Mouse (Mus musculus) CH12.LX (cell line): Measurements from ENCODE around the gene Taz.

Experiments used
- CTCF ChIP-seq, 2 experiments: IDR thresholded peaks in 1 of 2; conservative IDR thresholded peaks in 1 of 2; 2 replicates each; pipeline ENCODE4 v1.5.1; 2011 to 2012; ENCODE audit warnings: low read depth in 2 of 2, low read length in 2 of 2, improper control_type of control experiment in 1 of 2, inconsistent platforms in 1 of 2, mild to moderate bottlenecking in 1 of 2, moderate library complexity in 1 of 2
- JUND ChIP-seq: conservative IDR thresholded peaks from 2 replicates; pipeline ENCODE4 v1.6.1; 2011; ENCODE audit warnings: low read depth, low read length, improper control_type of control experiment
- KAT2A ChIP-seq: IDR thresholded peaks from 2 replicates; pipeline ENCODE4 v1.6.1; 2012; ENCODE audit warnings: low read length, improper control_type of control experiment, inconsistent platforms; ENCODE audit not compliant: insufficient replicate concordance

DNA sequence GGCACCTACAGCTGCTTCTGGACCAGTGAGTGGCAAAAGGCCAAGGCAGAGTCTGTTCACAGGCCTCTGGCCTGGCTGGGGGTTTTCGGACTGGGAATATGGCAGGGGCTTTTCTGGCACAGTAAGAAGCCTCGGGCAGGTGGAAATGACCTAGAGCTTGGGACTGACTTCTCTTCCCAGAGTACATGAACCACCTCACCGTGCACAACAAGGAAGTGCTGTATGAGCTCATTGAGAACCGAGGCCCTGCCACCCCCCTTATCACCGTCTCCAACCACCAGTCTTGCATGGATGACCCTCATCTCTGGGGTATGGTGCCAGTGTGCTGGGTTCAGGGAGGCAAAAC lies 1.4 kb downstream of the Taz start:
- TF ChIP-seq KAT2A = no peak
- TF ChIP-seq JUND = no peak
- TF ChIP-seq CTCF (conservative IDR thresholded peaks at IDR 0.05 in 1 of 2, IDR thresholded peaks at IDR 0.05 in 1 of 2; ENCODE audit: low read depth in 2 of 2, low read length in 2 of 2) = no peak
